Mouse (Mus musculus): ENCODE measurements around the gene Rpe.
"Not testable (repeated sequence)": the region's sequence is repeated elsewhere in the genome, so short reads cannot be mapped to it uniquely, and the experiment has no call there.

Rpe gene

DNA sequence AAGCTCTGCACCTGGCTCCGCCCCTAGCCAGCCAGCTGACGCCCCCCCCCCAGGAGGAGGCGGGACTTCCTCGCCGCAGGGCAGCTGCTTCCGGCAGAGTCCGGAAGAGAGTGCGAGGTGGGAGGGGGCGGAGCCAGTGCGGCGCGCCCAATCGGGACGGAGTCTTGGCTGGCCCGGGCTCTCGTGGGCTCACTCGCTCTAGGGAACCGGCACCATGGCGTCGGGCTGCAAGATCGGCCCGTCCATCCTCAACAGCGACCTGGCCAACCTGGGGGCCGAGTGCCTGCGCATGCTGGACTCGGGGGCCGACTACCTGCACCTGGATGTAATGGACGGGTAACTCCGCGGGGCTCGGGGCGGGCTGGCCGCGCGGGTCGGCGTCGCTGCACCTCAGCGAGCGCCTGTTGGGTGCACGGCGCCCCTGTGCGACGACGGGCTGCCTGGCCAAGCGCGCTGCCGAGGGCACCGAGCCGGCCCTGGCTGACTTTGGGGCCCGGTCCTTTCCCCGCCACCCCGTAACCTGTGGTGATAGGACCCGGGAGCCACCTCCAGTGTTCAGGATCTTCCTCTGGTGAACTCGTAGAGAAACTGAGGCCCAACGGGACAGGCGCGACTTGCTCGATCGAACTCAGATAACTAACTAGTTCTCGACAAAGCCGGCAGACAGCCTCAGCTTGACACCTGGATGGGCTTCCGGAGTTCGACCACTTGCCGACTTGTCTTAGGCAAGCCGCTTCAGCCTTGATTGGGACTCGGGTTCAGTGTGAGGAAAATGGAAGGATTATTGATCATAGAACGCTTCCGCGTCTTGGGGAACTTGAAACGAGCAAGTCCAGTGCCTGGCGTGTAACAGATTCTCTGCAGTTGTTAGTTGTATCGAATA, at the start of gene Rpe:
Rpe (plus strand) TSS at position 139 of the 883 bp plus-strand sequence.
- DNase-seq (ENCODE audit: low spot score in 2 of 2) = peak; percentile 85 to 90

DNA sequence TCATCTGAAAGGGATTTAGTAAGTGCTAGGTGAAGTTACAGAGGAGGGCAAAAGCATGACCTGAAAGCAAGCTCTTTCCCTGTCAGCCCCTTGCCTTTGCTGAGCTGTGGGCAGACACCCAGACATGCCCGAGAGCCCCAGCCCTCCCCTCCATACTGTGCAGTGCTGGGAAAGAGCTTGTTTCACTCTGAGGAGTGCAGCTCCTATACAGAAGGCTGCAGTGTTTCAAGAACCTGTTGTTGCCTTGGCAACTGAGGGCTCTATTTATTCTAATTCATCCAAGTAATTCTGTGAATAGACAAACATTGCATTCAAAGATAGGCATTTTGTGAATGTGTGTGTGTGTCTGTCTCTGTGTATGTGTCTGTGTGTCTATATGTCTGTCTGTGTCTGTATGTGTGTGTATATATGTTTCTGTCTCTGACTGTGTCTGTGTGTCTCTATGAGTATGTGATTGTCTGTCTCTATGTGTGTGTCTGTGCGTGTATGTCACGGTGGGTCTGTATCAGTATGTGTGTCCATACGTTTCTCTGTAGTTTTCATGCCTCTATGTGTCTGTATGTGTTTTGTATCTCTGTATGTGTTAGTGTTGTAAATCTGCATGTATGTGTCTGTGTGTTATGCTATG, 45.4 kb upstream of the Rpe start:
- DNase-seq (ENCODE audit: low spot score in 2 of 2) = no peak

DNA sequence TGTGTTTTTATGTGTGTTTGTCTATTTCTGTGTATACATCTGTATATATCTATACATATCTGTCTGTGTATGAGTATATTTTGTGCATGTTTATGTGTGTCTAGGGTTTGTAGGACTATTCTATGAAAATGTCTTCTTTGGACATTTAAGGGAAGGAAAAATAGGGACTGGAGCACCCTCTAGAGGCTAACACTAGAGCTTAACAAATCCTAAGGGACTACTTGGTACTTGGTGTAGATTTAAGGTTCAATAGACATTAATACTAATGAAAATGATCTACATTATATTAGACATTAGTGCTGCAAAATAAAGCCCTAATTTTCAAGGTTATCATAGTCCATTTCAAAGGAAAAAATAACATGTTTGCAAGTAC, 44.9 kb upstream of the Rpe start:
- DNase-seq (ENCODE audit: low spot score in 2 of 2) = no peak

DNA sequence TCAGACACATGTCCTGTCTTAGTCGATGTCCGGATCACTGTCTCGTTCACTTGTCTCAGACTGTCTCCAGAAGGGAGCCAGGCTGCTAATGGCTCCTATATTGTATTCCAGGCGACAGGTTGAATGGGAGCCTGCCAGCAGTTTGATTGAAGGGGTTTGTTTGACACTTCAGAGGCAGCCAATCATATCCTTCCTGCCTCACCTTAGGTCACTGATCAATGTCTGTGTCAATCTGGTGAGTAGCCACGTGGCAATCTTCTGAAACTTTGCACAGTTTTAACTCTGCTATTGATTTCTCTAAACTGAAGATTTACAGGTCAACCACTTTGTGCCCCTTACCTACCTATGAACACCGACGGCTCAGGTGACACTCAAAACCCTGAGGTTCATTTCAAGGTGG, 29.2 kb upstream of the Rpe start:
- DNase-seq (ENCODE audit: low spot score in 2 of 2) = no peak

DNA sequence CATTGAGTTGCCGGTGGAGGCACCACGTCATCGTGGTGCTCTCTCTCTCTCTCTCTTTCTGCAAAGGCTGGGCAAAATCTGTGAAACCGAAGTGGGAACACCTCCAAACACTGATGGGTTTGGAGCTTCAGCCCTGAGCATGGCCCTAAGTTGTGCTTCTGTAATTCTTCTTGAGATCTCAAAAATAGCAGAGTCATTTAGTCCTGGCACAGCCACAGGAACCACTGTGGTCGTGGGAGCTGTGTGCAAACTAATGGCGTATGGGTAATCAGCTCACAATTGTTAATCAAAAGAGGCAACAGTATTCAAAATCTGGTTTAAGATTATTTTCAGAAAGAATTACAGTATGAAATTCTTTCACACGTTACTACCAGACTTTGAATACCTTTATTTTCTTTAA, 27.8 kb upstream of the Rpe start:
- no peak for DNase-seq (ENCODE audit: low spot score in 2 of 2)

DNA sequence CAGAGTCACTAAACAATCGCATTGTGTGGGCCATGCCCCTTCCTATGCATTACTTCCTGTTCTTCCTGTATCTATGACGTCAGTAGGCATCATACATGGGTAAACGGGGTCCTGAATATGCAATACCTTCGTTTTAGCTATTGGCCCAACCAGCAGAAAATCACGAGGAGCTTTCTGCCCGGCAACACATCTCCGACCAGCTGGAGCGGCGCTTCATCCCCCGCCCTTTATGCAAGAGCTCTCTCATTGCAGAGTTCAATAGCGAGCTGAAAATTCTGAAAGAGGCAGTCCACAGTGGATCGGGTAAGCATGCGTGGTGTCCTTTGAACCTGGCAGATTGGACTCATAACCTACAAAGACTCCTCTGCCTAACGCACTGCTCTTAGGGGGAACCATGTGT, 22.7 kb upstream of the Rpe start:
- no peak for DNase-seq (ENCODE audit: low spot score in 2 of 2)

DNA sequence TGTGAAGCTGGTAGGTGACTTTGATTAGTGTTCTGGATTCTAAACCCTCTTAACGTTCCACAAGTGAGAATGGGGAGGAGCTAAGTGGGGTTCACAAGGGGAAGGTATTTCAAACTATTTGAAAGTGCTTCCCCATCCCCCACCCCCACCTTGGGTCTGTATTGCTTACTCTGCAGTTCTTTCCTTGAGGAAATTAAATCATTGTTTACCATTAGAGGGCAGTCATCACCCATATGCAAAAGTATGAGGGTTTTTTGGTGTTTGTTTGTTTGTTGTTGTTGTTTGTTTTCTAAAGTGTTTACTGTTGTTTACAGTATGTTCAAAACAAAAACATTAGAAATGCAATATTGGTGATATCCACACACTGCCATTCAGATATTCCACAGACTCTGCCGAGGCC, 22.0 kb upstream of the Rpe start:
- no peak for DNase-seq (ENCODE audit: low spot score in 2 of 2)

DNA sequence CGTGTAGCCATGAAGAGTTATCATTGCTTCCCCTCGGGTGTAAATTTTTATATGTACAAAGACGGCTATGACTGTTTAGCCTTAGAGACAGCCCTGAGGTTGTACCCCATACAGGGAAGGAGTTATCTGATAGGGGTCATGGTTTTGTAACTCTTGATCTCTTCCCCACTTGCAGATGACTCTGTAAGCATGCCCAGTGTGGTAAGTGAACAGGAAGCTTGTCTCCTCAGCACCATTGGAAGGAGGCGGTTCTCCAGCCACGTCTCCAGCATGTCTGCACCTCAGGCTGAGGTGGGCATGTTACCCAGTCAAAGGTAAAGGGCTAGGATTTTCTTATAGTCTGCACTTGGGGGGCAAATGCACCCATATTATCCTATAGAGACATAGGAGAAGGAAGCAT, 17.7 kb upstream of the Rpe start:
- DNase-seq (ENCODE audit: low spot score in 2 of 2) = no peak

DNA sequence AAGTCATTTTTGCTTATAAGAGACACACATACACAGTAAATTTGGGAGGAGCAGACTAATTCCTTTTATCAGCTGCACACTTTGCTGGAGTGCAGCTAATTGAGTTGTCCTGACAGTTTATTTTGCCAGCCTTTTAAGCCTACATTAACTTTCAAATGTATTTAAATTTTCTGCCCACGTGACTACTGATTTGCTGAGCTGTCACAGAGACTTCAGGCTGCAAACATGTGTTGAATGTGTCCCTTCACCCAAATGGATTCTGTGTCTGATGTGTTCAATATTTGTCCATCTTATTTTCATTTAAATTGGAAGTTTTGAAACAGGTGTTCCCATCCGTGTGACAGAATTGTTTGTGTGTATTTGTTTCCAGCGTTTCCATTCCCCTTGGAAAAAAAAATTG, 8.9 kb upstream of the Rpe start:
- no peak for DNase-seq (ENCODE audit: low spot score in 2 of 2)

DNA sequence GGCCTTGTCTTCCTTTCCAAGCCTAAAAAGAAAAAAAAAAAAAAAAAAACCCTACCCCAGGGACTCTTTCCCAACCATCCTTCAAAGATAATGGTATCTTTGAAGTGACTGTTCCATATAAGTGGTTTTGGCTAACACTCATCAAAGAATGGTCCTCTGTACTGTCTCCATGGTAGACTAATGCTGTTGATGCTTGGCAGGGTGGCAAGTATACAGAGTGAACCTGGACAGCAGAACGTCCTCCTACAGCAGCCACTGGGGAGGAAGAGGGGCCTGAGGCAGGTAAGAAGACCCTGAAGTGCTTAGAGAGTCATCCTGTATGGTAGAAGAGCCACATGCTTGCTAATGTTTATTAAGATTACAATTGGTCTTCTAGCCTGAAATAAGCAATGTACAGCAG, 8.3 kb upstream of the Rpe start:
- no peak for DNase-seq (ENCODE audit: low spot score in 2 of 2)

DNA sequence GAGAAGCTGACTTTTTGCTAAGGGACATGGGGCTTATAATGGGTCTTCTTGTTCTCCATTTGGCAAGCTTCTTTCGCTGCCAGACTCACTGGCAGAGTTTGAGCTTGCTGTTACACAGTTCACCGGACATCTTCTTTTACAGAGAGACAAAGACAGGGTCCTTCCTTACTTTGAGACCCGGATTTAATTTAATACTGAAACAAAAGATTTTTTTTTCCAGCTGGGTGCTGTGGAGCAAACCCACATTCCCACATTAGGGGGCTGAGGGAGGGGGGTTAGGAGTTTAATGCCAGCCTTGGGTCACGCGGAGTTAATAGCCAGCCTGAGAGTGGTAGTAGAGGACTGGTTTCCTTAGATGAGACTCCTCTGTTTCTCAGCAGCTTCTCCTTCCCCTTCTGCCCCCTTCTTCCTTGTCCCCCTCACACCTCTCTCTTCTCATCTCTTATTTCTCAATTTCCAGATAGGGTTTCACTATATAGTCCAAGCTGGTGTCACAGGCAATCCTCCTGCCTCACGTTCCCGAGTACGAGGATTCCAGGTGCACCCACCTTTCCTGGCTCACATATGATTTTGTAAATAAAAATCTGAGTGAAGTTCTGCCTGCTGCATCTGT, 7.7 kb upstream of the Rpe start:
- no peak for DNase-seq (ENCODE audit: low spot score in 2 of 2)

DNA sequence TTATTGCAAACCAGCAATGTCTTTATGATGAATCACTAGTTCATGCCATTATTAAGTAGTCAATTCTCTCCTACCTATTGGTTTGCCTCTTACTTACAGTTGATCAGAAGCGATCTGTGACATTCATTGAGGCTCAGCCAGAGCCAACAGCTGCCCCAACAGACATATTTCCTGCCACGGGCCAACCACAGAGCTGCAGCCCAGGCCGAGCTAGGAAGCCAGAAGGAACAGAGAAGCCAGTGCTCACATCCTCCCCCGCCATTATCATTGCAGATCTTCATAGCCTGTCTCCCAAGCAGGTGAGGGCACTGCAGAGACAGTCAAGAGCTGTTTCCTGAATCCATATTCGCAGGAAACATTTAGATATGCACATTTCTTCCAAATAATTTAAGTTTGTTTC, 6.4 kb upstream of the Rpe start:
- no peak for DNase-seq (ENCODE audit: low spot score in 2 of 2)

DNA sequence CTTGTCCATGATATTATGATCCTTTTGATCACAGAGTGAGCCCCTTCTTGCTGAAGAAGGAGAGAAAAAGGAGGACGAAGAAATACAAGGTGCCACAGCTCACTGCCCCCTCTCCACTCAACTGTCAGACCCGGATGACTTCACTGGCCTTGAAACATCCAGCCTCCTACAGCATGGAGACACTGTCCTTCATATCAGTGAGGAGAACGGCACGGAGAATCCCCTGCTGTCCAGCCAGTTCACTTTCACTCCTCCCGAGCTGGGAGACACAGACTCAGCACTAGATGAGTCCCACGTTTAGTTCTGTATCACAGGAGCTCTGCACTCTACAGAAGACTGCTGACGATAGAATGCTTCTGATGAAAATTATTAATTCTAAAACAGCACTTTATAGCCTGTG, 5.3 kb upstream of the Rpe start:
- DNase-seq (ENCODE audit: low spot score in 2 of 2) = no peak

DNA sequence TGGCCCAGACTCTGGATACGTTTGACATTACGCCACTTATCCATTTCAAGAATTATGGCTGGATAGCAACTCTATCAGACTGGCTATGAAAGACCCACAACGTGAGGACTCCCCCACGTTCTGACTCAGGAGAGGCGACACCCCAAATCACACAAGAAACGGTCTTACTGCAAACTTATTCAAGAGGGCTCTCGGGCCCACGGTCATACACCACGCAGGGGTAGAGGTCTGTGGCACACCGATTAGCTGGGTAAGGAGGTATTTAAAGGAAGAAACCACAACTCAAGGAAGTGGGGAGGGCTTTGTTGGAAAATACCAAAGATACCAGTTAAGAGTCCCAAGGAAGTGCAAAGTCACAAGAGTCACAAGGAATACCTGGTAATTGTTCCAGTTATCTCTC, 1.0 kb upstream of the Rpe start:
- not testable (repeated sequence) for DNase-seq (ENCODE audit: low spot score in 2 of 2)

DNA sequence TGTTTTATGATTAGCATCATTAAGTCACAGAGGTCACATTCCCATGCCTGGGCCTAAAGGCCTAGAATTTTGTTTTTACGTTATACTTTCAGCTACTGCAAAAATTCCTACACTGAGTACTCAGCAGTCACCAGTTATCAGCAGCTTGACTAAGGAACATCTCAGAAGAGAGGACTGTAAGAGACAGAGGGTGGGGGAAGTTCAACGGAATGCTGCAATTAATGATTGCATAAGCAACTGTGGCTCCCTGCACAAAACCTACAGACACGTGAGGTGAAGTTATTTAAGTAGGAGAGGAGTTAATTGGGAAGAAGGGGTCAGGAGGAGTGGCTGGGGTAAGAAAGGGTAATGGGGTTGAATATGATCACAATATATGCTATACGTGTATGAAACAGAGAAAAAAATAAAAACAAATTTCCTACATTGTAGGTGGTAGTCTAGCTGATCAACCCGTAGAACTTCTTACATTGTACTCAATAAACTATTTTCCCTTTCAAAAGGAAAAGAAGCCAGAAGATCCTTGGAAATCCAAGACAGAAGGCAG, 410 bp upstream of the Rpe start:
- DNase-seq (ENCODE audit: low spot score in 2 of 2) = no peak

DNA sequence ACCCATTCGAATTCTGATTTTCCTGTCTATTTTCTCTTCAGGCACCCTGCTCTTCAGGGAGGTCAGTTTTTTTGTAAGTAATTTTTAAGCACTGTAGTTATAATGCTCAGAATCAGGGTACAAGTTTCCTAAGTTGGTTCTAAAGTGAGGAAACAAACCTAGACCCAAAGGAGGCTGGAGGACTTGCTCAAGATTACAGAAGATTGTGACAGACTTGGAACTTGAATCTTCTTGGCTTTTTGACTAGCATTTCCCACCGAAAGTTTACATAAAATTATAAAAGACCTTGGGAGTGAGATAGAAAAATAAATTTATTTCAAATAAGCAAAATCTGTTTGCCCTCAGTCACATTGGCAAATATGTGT, 927 bp downstream of the Rpe start:
- no peak for DNase-seq (ENCODE audit: low spot score in 2 of 2)

DNA sequence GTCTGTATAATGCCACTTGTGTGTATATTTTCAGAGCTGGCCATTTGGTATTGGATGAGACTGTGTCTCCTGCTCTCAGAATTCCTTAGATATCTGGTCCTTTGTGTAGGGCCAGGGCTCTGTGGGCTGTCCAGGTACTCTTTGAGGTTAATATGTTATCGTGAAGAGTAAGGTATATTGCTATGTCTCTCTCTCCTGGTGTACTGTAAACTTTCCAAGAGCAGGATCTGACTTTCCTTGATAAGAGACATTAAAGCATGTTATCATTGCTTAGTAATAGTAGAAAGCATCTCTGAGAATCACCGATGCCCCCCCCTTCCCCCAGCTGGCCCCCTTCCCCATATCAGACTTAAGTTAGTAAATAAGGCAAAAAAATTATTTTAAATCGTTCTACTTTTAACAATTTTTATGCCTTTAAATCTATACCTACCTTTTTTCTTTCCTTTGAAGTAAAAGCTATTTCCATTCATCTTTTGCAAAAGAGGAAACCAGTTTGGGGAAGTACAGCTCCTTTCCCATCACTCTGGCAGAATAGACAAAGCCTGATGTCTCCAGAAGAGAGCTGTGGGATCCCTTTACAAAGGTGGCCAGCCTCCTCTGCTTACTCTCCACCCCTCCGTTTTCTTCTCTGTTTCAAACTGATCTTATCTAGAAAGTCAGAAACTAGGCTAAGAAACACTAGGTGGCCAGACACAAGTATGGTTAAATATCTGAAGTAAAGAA, 2.2 kb downstream of the Rpe start:
- DNase-seq (ENCODE audit: low spot score in 2 of 2) = no peak

DNA sequence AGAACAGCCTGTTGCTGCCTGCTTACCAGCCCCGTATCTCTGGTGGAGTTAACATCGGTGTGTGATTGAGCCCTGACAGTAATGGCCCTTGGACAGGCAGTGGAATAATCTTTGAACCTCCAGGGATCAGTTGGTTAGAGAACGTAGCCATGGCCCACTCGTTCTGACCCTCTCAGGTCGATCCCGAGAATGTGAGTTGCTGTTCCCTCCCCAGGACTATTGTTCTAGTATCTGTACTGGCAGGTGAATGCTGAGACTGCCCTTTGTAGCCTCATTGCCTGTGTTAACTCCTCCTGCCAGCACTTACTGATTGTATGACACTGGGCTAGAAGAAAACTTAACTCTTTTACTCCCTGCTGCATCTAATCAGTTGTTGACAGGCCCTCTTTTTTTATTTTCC, 3.9 kb downstream of the Rpe start:
- no peak for DNase-seq (ENCODE audit: low spot score in 2 of 2)

DNA sequence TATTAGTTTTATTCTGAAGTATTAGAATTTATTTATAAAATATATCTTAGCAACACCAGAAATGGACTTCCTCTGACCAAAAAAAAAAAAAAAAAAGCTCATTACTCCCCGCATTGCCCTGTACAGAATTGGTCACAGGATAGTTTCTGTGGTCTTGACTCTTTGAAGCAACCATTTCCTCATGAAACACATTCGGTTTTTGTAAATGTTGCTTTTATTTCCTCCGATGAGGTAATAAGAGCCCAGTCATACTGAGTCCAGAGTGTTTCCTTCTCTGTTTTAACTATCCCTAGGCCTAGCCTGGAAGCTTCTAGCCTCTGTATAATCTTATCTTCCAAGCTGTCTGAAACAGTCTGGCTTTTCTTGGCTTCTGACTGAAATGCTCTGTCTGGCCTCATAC, 12.2 kb downstream of the Rpe start:
- DNase-seq (ENCODE audit: low spot score in 2 of 2) = no peak

DNA sequence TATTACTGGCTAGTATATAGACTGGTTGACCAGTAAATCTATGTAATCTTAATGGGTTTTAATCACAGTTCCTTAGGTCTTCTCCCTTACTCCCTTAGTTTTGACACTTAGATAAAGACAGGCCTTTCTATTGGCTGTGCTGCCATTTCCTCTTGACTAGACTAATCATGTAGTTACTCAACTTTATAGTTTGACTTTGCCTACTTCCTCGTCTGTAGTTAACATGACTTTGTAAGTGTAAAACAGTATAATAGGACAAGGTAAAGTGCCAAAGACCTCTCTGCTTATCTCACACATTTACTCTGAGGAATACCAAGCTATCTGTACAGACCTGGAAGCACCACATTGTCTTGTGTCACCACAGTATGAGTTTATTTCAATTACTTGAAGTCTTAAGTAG, 29.9 kb downstream of the Rpe start:
- DNase-seq (ENCODE audit: low spot score in 2 of 2) = no peak

DNA sequence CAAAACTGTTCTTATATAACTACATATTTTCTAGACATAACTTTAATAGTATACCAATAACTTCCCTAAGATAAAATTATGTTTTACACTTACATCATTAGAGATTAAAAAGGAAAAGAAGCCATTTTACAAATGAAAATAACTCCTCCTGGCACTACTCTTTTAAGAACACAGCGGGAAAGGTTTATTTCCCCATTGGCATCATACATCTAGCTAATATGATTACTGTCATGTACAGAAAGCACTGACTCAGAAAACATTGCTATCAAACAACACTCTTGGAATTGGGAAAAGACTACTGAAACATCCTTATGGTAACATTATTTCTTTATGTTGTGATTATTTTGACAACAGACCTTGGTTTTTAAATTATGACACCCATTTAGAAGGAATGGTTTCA, 68.1 kb downstream of the Rpe start:
- no peak for DNase-seq (ENCODE audit: low spot score in 2 of 2)

Measured in natural killer cell, adult 2 months (primary cell).